Comparison of ENCODE assay signal across 29 mouse cellular contexts in genomic region chr9:78111456-78111855, GRCm38 (mm10). TPM values are rescaled to one million over a fixed set of nuclear protein-coding genes. Genes with fewer than 3 reads are reported as not detected.
"Had no signal": no experiment of that assay in that cellular context is flagged by ENCODE, and none has a peak within 500 bp of the region (broad histone marks: within the 10 kb centered on the region; RNA-seq: fewer than 3 reads in every experiment).

No protein-coding gene starts in this region.

- H3K9ac ChIP-seq: limb, embryonic 12.5 days; liver, embryonic 14.5 days; liver, postnatal 0 days; lung, embryonic 15.5 days; midbrain, embryonic 13.5 days had no signal

- H3K36me3 ChIP-seq: lung, embryonic 15.5 days; midbrain, embryonic 13.5 days had no signal

- ATAC-seq: liver, postnatal 0 days; midbrain, embryonic 13.5 days had no signal

- H3K9me3 ChIP-seq: limb, embryonic 12.5 days; lung, embryonic 15.5 days; midbrain, embryonic 10.5 days; midbrain, embryonic 13.5 days had no signal

- H3K27me3 ChIP-seq: limb, embryonic 12.5 days; lung, embryonic 15.5 days; megakaryocyte, embryonic 14.5 days; midbrain, embryonic 13.5 days had no signal

- H3K4me2 ChIP-seq: limb, embryonic 12.5 days; lung, embryonic 15.5 days; midbrain, embryonic 13.5 days had no signal

- H3K27ac ChIP-seq: left cerebral cortex, adult 2 months; limb, embryonic 12.5 days; liver, embryonic 14.5 days; lung, embryonic 15.5 days; midbrain, embryonic 10.5 days; midbrain, embryonic 13.5 days had no signal

- DNase-seq: kidney, adult 11 months; kidney, adult 8-10 months; kidney, postnatal 14 days; kidney, postnatal 4 days; layer of hippocampus, adult 9-11 months; liver; liver, postnatal 0 days; lung, postnatal 10 days; lung, postnatal 36 days; thymus, adult 18-20 months; thymus, postnatal 36 days had no signal

- H3K4me3 ChIP-seq: left cerebral cortex, adult 2 months; limb, embryonic 12.5 days; lung, embryonic 15.5 days; megakaryocyte, embryonic 14.5 days; midbrain, embryonic 10.5 days; midbrain, embryonic 13.5 days had no signal

RNA-seq across cellular contexts. Expression of gene Gcm1, which starts 59.7 kb away (rescaled TPM):
- total RNA-seq: layer of hippocampus, adult 18-20 months; layer of hippocampus, postnatal 25 days; left cerebral cortex, adult 2 months; left cerebral cortex, postnatal 10 days; left cerebral cortex, postnatal 36 days; midbrain, postnatal 0 days had no signal
- polyA plus RNA-seq: limb, embryonic 12.5 days; liver, embryonic 14.5 days; liver, postnatal 0 days; midbrain, embryonic 10.5 days; midbrain, postnatal 0 days; neural tube, embryonic 14.5 days; small intestine, adult 2 months; spleen, adult 2 months; stomach, embryonic 16.5 days; testis, adult 2 months; urinary bladder, adult 2 months had no signal
